Mouse (Mus musculus) liver, adult 2 months (tissue): Measurements from ENCODE around the gene 4921524J17Rik.

Source experiments
- CTCF ChIP-seq: fragments of 200-500 bp; IDR thresholded peaks from 2 replicates; pipeline ENCODE4 v1.5.1; 2011; ENCODE audit warnings: low read depth, low read length, control low read depth
- POLR2A ChIP-seq: fragments of 200-500 bp; IDR thresholded peaks from 2 replicates; pipeline ENCODE4 v1.6.1; 2011; ENCODE audit warnings: low read length, control low read depth; ENCODE audit not compliant: insufficient read depth; ENCODE audit errors: extremely low read depth

DNA sequence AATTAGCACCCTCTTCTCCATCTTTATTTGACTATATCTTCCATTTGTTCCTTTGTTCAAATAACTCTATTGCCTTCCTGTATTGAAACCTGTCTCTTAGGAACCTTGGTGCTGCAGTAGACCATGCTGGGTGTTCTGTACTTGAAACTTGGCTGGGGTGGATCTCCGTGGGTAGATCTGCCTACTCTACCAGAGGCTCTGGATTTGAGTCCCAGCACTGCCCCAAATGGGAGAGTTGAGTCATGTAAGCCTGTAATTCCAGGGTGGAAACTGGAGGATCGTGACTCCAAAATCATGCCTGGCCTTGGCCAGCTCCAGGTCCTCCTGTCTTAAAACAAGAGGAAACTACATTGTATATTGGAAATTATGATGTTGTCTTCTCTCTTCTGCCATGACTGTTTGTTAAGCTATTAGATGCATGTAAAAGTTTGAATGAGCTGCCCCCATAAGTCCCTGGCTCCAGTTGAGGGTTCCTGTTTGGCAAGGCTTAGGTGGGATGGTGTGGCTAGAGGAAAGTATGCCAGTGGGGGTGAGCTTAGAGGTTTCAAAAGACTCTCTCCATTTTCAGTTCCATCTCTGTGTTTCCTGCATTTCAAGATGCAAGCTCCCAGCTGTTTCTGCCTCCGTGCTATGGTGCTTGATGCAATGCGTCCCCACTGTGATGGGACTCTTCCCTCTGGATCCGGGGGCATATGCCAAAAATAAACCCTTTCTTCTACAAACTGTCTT lies 60.7 kb downstream of the 4921524J17Rik start:
- TF ChIP-seq CTCF (no peak), POLR2A (no peak)
